Mouse (Mus musculus): Measurements from ENCODE around the gene St6galnac5. TPM values are rescaled to one million over a fixed set of nuclear protein-coding genes. Genes with fewer than 3 reads are reported as not detected.

Gene St6galnac5
- polyA plus RNA-seq, 1 experiment from 2014 or later: 0.11 TPM

- Histone ChIP-seq H3K4me3 (ENCODE audit: low read length) (no peak overlapping the region), H3K9me3 (replicated peaks; ENCODE audit: control insufficient read depth, low read length) (no peaks in the 10 kb centered on the region; the same call in 1 of the 2 replicates), H3K4me1 (ENCODE audit: control insufficient read depth, insufficient read depth, low read length) (no peaks in the 10 kb centered on the region), H3K36me3 (ENCODE audit: control insufficient read depth, insufficient read depth) (no peaks in the 10 kb centered on the region), H3K27ac (ENCODE audit: low read length) (no peak overlapping the region), H3K4me2 (ENCODE audit: low read depth, low read length) (no peak overlapping the region), H3K27me3 (ENCODE audit: control insufficient read depth, insufficient read depth, low read length) (no peaks in the 10 kb centered on the region), H3K9ac (ENCODE audit: low read length) (no peak overlapping the region)
- ATAC-seq (replicated peaks; ENCODE audit: extremely low read depth, insufficient read depth, low FRiP score): no peak
- WGBS: 82% methylated on average over 3 of the region's 3 CpGs
Measured at GRCm38 (mm10) chr3:152913625-152914024, 68.4 kb downstream of the St6galnac5 start.

GRCm38 (mm10) chr3:152913150-152913549 lies 68.9 kb downstream of the St6galnac5 start:
- H3K9ac ChIP-seq (ENCODE audit: low read length): no peak overlapping the region
- no peaks in the 10 kb centered on the region for H3K36me3 ChIP-seq (ENCODE audit: control insufficient read depth, insufficient read depth)
- H3K4me2 ChIP-seq (ENCODE audit: low read depth, low read length): 0 out of 2 replicates have a peak overlapping the region, but pooled peaks have one; percentile 12
- no peak overlapping the region for H3K27ac ChIP-seq (ENCODE audit: low read length)
- H3K9me3 ChIP-seq (replicated peaks; ENCODE audit: control insufficient read depth, low read length): no peaks in the 10 kb centered on the region; the same call in 1 of the 2 replicates
- H3K27me3 ChIP-seq (ENCODE audit: control insufficient read depth, insufficient read depth, low read length): no peaks in the 10 kb centered on the region
- ATAC-seq (replicated peaks; ENCODE audit: extremely low read depth, insufficient read depth, low FRiP score): no peak
- no peaks in the 10 kb centered on the region for H3K4me1 ChIP-seq (ENCODE audit: control insufficient read depth, insufficient read depth, low read length)
- WGBS: 67% methylated on average over 10 of the region's 10 CpGs
- no peak overlapping the region for H3K4me3 ChIP-seq (ENCODE audit: low read length)

GRCm38 (mm10) chr3:152912216-152913101 lies 69.6 kb downstream of the St6galnac5 start:
- peak; percentile 56 for ATAC-seq (replicated peaks; ENCODE audit: extremely low read depth, insufficient read depth, low FRiP score)
- 67% methylated on average over 23 of the region's 23 CpGs for WGBS
- Histone ChIP-seq H3K4me1 (ENCODE audit: control insufficient read depth, insufficient read depth, low read length) (no peaks in the 10 kb centered on the region), H3K4me3 (ENCODE audit: low read length) (no peak overlapping the region), H3K9me3 (replicated peaks; ENCODE audit: control insufficient read depth, low read length) (no peaks in the 10 kb centered on the region; the same call in 1 of the 2 replicates), H3K36me3 (ENCODE audit: control insufficient read depth, insufficient read depth) (no peaks in the 10 kb centered on the region), H3K27me3 (ENCODE audit: control insufficient read depth, insufficient read depth, low read length) (no peaks in the 10 kb centered on the region), H3K4me2 (ENCODE audit: low read depth, low read length) (peak overlapping the region; percentile 12; the same call in 1 of the 2 replicates), H3K27ac (ENCODE audit: low read length) (no peak overlapping the region), H3K9ac (ENCODE audit: low read length) (no peak overlapping the region)

DNA sequence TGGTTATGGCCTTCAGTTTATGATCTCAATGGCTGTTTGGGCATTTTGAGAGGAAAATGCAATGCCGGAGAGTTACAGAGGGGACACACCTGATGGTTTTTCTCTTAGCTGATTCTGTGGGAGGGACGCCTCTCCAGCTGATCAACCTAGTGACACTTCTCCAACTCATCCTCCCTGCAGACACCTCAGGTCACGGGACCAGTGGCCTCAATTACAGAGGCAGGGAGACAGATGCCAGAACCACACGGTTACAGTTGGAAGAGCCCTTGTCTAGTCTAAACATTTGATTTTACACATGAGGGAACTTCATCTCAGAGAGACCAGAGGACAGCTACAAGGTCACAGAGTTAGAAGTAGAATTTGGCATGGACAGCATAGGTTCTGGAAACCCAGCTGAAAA lies 70.5 kb downstream of the St6galnac5 start:
- 78% methylated on average over 4 of the region's 4 CpGs for WGBS
- Histone ChIP-seq H3K9ac (ENCODE audit: low read length) (no peak overlapping the region), H3K36me3 (ENCODE audit: control insufficient read depth, insufficient read depth) (no peaks in the 10 kb centered on the region), H3K27ac (ENCODE audit: low read length) (no peak overlapping the region), H3K4me2 (ENCODE audit: low read depth, low read length) (no peak overlapping the region), H3K4me3 (ENCODE audit: low read length) (no peak overlapping the region), H3K4me1 (ENCODE audit: control insufficient read depth, insufficient read depth, low read length) (no peaks in the 10 kb centered on the region), H3K27me3 (ENCODE audit: control insufficient read depth, insufficient read depth, low read length) (no peaks in the 10 kb centered on the region), H3K9me3 (replicated peaks; ENCODE audit: control insufficient read depth, low read length) (no peaks in the 10 kb centered on the region; the same call in 1 of the 2 replicates)
- ATAC-seq (replicated peaks; ENCODE audit: extremely low read depth, insufficient read depth, low FRiP score): no peak

DNA sequence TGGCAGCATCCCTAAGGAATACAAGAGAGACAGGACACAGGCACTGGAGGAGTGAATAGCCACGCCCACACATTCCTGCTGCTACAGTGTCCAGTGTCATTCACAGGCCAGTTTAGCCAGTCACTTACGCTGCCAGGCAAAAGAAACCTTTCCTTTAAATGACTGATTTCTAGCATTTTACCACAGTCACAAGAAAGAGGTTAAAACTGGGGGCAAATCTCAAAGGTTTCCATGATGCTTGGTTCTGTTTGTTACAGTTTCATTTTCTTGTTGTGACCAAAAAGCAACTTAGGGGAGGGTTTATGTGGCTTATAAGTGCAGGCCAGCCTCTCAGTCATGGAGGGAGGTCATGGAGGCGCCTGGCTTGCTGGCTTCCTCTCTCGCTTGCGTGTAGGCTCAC lies 74.4 kb downstream of the St6galnac5 start:
- no peaks in the 10 kb centered on the region for H3K36me3 ChIP-seq (ENCODE audit: control insufficient read depth, insufficient read depth)
- no peak overlapping the region for H3K4me2 ChIP-seq (ENCODE audit: low read depth, low read length)
- H3K4me3 ChIP-seq (ENCODE audit: low read length): no peak overlapping the region
- H3K9ac ChIP-seq (ENCODE audit: low read length): no peak overlapping the region
- no peaks in the 10 kb centered on the region for H3K4me1 ChIP-seq (ENCODE audit: control insufficient read depth, insufficient read depth, low read length)
- no peaks in the 10 kb centered on the region for H3K27me3 ChIP-seq (ENCODE audit: control insufficient read depth, insufficient read depth, low read length)
- H3K27ac ChIP-seq (ENCODE audit: low read length): no peak overlapping the region
- 80% methylated on average over 5 of the region's 5 CpGs for WGBS
- no peaks in the 10 kb centered on the region for H3K9me3 ChIP-seq (replicated peaks; ENCODE audit: control insufficient read depth, low read length)
- no peak for ATAC-seq (replicated peaks; ENCODE audit: extremely low read depth, insufficient read depth, low FRiP score)

- no peaks in the 10 kb centered on the region for H3K4me1 ChIP-seq (ENCODE audit: control insufficient read depth, insufficient read depth, low read length)
- H3K9ac ChIP-seq (ENCODE audit: low read length): no peak overlapping the region
- no peaks in the 10 kb centered on the region for H3K36me3 ChIP-seq (ENCODE audit: control insufficient read depth, insufficient read depth)
- no peaks in the 10 kb centered on the region for H3K9me3 ChIP-seq (replicated peaks; ENCODE audit: control insufficient read depth, low read length)
- ATAC-seq (replicated peaks; ENCODE audit: extremely low read depth, insufficient read depth, low FRiP score): no peak
- no peak overlapping the region for H3K27ac ChIP-seq (ENCODE audit: low read length)
- H3K4me2 ChIP-seq (ENCODE audit: low read depth, low read length): no peak overlapping the region
- no peak overlapping the region for H3K4me3 ChIP-seq (ENCODE audit: low read length)
- no peaks in the 10 kb centered on the region for H3K27me3 ChIP-seq (ENCODE audit: control insufficient read depth, insufficient read depth, low read length)
- 68% methylated on average over 5 of the region's 5 CpGs for WGBS
Measured at GRCm38 (mm10) chr3:152907087-152907486, 75.0 kb downstream of the St6galnac5 start.

DNA sequence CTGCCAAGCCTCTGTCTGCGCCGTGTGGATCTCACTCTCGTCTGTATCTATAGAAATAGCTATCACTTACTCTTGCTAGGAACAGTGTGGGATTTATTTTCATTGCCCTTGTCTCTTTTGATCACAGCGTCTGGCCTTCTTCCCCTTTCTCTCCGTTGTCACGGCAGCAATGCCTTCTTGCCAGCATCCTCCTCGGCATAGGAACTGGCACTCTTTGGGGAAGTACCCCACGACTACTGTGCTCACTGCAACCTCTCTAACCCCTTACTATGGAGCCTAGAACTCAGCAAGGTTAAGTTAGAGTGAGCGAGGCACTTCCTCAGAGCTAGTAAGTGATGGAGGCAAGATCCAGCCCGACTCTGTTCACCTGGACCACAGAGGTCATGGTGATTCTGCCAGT lies 76.2 kb downstream of the St6galnac5 start:
- Histone ChIP-seq H3K9ac (ENCODE audit: low read length) (no peak overlapping the region), H3K4me3 (ENCODE audit: low read length) (no peak overlapping the region), H3K4me2 (ENCODE audit: low read depth, low read length) (no peak overlapping the region), H3K4me1 (ENCODE audit: control insufficient read depth, insufficient read depth, low read length) (no peaks in the 10 kb centered on the region), H3K27me3 (ENCODE audit: control insufficient read depth, insufficient read depth, low read length) (no peaks in the 10 kb centered on the region), H3K9me3 (replicated peaks; ENCODE audit: control insufficient read depth, low read length) (no peaks in the 10 kb centered on the region), H3K27ac (ENCODE audit: low read length) (no peak overlapping the region), H3K36me3 (ENCODE audit: control insufficient read depth, insufficient read depth) (no peaks in the 10 kb centered on the region)
- no peak for ATAC-seq (replicated peaks; ENCODE audit: extremely low read depth, insufficient read depth, low FRiP score)
- WGBS: 71% methylated on average over 10 of the region's 10 CpGs

DNA sequence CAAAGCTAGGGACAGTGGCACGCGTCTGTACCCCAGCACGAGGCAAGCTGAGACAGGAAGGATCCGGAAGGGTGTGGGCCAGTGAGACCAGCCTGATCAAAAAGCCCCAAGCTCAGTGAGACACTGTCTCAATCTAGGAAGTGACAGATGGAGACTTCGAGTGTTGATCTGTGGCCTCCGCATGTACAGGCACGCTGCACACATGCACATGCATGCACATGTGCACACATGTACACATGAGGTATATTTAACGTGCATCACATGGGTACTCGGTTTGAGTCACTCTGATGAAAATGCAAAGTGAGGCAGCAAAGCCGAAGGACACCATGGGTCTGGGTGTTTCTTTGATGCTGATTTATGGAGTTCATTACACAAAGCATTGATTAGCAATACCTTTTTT lies 77.0 kb downstream of the St6galnac5 start:
- H3K4me1 ChIP-seq (ENCODE audit: control insufficient read depth, insufficient read depth, low read length): no peaks in the 10 kb centered on the region
- no peak overlapping the region for H3K27ac ChIP-seq (ENCODE audit: low read length)
- H3K9ac ChIP-seq (ENCODE audit: low read length): no peak overlapping the region
- no peak for ATAC-seq (replicated peaks; ENCODE audit: extremely low read depth, insufficient read depth, low FRiP score)
- no peak overlapping the region for H3K4me2 ChIP-seq (ENCODE audit: low read depth, low read length)
- no peaks in the 10 kb centered on the region for H3K27me3 ChIP-seq (ENCODE audit: control insufficient read depth, insufficient read depth, low read length)
- no peaks in the 10 kb centered on the region for H3K36me3 ChIP-seq (ENCODE audit: control insufficient read depth, insufficient read depth)
- H3K9me3 ChIP-seq (replicated peaks; ENCODE audit: control insufficient read depth, low read length): no peaks in the 10 kb centered on the region
- no peak overlapping the region for H3K4me3 ChIP-seq (ENCODE audit: low read length)
- 89% methylated on average over 10 of the region's 10 CpGs for WGBS

GRCm38 (mm10) chr3:152898906-152899305 lies 83.1 kb downstream of the St6galnac5 start:
- Histone ChIP-seq H3K9ac (ENCODE audit: low read length) (no peak overlapping the region), H3K27ac (ENCODE audit: low read length) (no peak overlapping the region), H3K9me3 (replicated peaks; ENCODE audit: control insufficient read depth, low read length) (no peaks in the 10 kb centered on the region), H3K36me3 (ENCODE audit: control insufficient read depth, insufficient read depth) (no peaks in the 10 kb centered on the region), H3K4me3 (ENCODE audit: low read length) (no peak overlapping the region), H3K27me3 (ENCODE audit: control insufficient read depth, insufficient read depth, low read length) (no peaks in the 10 kb centered on the region), H3K4me1 (ENCODE audit: control insufficient read depth, insufficient read depth, low read length) (no peaks in the 10 kb centered on the region), H3K4me2 (ENCODE audit: low read depth, low read length) (no peak overlapping the region)
- WGBS: 90% methylated on average over 9 of the region's 9 CpGs
- no peak for ATAC-seq (replicated peaks; ENCODE audit: extremely low read depth, insufficient read depth, low FRiP score)

All from heart, embryonic 16.5 days (tissue).